Mouse (Mus musculus) hematopoietic stem cell, adult 5-6 weeks (primary cell): ENCODE measurements around the gene Iscu. TPM values are rescaled to one million over a fixed set of nuclear protein-coding genes. Genes with fewer than 3 reads are reported as not detected.
A peak's percentile ranks its signal among the peaks of the same experiment; 100 is the strongest.
"Not testable (repeated sequence)": the region's sequence is repeated elsewhere in the genome, so short reads cannot be mapped to it uniquely, and the experiment has no call there.

Experiments used
- ATAC-seq, 2 experiments: fragments of 125-278 bp in 1 of 2; replicated peaks in 1 of 2; 2 replicates each; pipeline ENCODE4 v1.8.0; 2016 to 2017; ENCODE audit warnings: inconsistent platforms in 2 of 2, mild to moderate bottlenecking in 2 of 2, moderate number of reproducible peaks in 2 of 2, low read depth in 1 of 2, moderate TSS enrichment in 1 of 2; ENCODE audit not compliant: low FRiP score in 2 of 2, poor library complexity in 2 of 2, severe bottlenecking in 2 of 2, insufficient read depth in 1 of 2, low TSS enrichment in 1 of 2
- total RNA-seq: library from RNA; stranded (forward); fragments of 172-1452, 232-1000 nt; gene quantifications from 2 replicates; pipeline ENCODE4 v1.2.3, GENCODE M21; 2017

Gene Iscu
- total RNA-seq, 1 experiment from 2014 or later, result 73.6 TPM

- ATAC-seq, result no peak
These were observed 7.7 kb downstream of the Iscu start for GRCm38 (mm10) chr5:113780082-113780752.

GRCm38 (mm10) chr5:113780763-113781162 is 8.2 kb downstream of the Iscu start:
- no peak for ATAC-seq

- no peak for ATAC-seq
These were observed 8.7 kb downstream of the Iscu start for GRCm38 (mm10) chr5:113781254-113781653.

- no peak for ATAC-seq
These were observed 9.3 kb downstream of the Iscu start for GRCm38 (mm10) chr5:113781875-113782274.

- no peak for ATAC-seq
These were observed 10.1 kb downstream of the Iscu start for GRCm38 (mm10) chr5:113782624-113783023.

GRCm38 (mm10) chr5:113783581-113784001 is 11.0 kb downstream of the Iscu start:
- ATAC-seq, result no peak

- not testable (repeated sequence) for ATAC-seq
These were observed 11.6 kb downstream of the Iscu start for GRCm38 (mm10) chr5:113784104-113784503.

GRCm38 (mm10) chr5:113786985-113787384 is 14.4 kb downstream of the Iscu start:
- peak; percentile 77 to 82 for ATAC-seq

GRCm38 (mm10) chr5:113788645-113789044 is 16.1 kb downstream of the Iscu start:
- ATAC-seq, result no peak

- ATAC-seq, result no peak
These were observed 16.7 kb downstream of the Iscu start for GRCm38 (mm10) chr5:113789075-113789788.

GRCm38 (mm10) chr5:113790453-113791196 is 18.1 kb downstream of the Iscu start:
- ATAC-seq, result peak in 1 of 2 experiments; percentile 24; a peak in 2 of 4 replicates

- no peak for ATAC-seq
These were observed 18.9 kb downstream of the Iscu start for GRCm38 (mm10) chr5:113791197-113792095.

GRCm38 (mm10) chr5:113796401-113797148 is 24.0 kb downstream of the Iscu start:
- ATAC-seq, result no peak

GRCm38 (mm10) chr5:113797149-113797882 is 24.8 kb downstream of the Iscu start:
- peak in 1 of 2 experiments; percentile 34; a peak in 1 of 4 replicates for ATAC-seq

- no peak for ATAC-seq
These were observed 26.0 kb downstream of the Iscu start for GRCm38 (mm10) chr5:113798525-113798924.

- no peak for ATAC-seq
These were observed 27.1 kb downstream of the Iscu start for GRCm38 (mm10) chr5:113799691-113800090.
